Mouse (Mus musculus) hindbrain, embryonic 11.5 days (tissue): Measurements from ENCODE around the gene Ulk1. TPM values are rescaled to one million over a fixed set of nuclear protein-coding genes. Genes with fewer than 3 reads are reported as not detected.

Experiments
- ATAC-seq: fragments of 200-750 bp; cut with Nextera tagmentation; 2 replicates; pipeline ENCODE4 v1.8.0; 2017; ENCODE audit warnings: mild to moderate bottlenecking, moderate TSS enrichment, moderate library complexity; ENCODE audit not compliant: low FRiP score
- DNase-seq: peaks from one replicate; pipeline ENCODE4 v3.0.0-alpha.2; 2015; ENCODE audit warnings: low spot score
- H3K27ac ChIP-seq: fragments of 300-500 bp; sonication (generic); 2 replicates; pipeline ENCODE4 v1.5.1; 2014; ENCODE audit warnings: mild to moderate bottlenecking, low read depth, low read length
- H3K27me3 ChIP-seq: fragments of 300-500 bp; sonication (generic); 2 replicates; pipeline ENCODE4 v1.6.1; 2014; ENCODE audit warnings: mild to moderate bottlenecking, low read length, moderate library complexity, mixed read lengths; ENCODE audit not compliant: control insufficient read depth, insufficient read depth
- H3K36me3 ChIP-seq: fragments of 300-500 bp; sonication (generic); 2 replicates; pipeline ENCODE4 v1.6.1; 2014; ENCODE audit warnings: mild to moderate bottlenecking, low read length, moderate library complexity, mixed read lengths; ENCODE audit not compliant: control insufficient read depth, insufficient read depth
- H3K4me1 ChIP-seq: fragments of 300-500 bp; sonication (generic); replicated peaks from 2 replicates; pipeline ENCODE4 v1.6.1; 2014; ENCODE audit warnings: low read length, mixed read lengths; ENCODE audit not compliant: control insufficient read depth, insufficient read depth
- H3K4me2 ChIP-seq: fragments of 300-500 bp; sonication (generic); replicated peaks from 2 replicates; pipeline ENCODE4 v1.6.1; 2014; ENCODE audit warnings: mild to moderate bottlenecking, low read depth, low read length
- H3K4me3 ChIP-seq: fragments of 300-500 bp; sonication (generic); 2 replicates; pipeline ENCODE4 v1.5.1; 2014; ENCODE audit warnings: low read depth, low read length
- H3K9ac ChIP-seq: fragments of 300-500 bp; sonication (generic); 2 replicates; pipeline ENCODE4 v1.6.1; 2014; ENCODE audit warnings: low read depth, low read length
- H3K9me3 ChIP-seq: fragments of 300-500 bp; sonication (generic); 2 replicates; pipeline ENCODE4 v1.6.1; 2016; ENCODE audit warnings: low read length; ENCODE audit not compliant: control insufficient read depth
- WGBS: fragments of 180-500 bp; shearing (Covaris S2); extraction: QIAGEN DNeasy Blood & Tissue Kit; methylation state at CpG from one replicate; pipeline ENCODE4 v1.1.7; 2014; 5-methylcytosine and 5-hydroxymethylcytosine counted together
- polyA plus RNA-seq: library from polyadenylated mRNA; unstranded; fragments of >200 nt; fragmentation: Nextera tagmentation; extraction: Ambion mirVana; gene quantifications from 2 replicates; pipeline ENCODE4 v1.2.1, GENCODE M21; 2014

Gene Ulk1
- polyA plus RNA-seq, 1 experiment from 2014 or later, result 36.1 TPM

- H3K27ac ChIP-seq, result no peak overlapping the region
- H3K36me3 ChIP-seq, result peaks cover 8% of the 10 kb centered on the region; the same call in 1 of the 2 replicates
- no peak for ATAC-seq
- WGBS, result 96% methylated on average over 7 of the region's 7 CpGs
- no peaks in the 10 kb centered on the region for H3K9me3 ChIP-seq
- no peak overlapping the region for H3K4me3 ChIP-seq
- no peaks in the 10 kb centered on the region for H3K4me1 ChIP-seq
- no peaks in the 10 kb centered on the region for H3K27me3 ChIP-seq
- H3K4me2 ChIP-seq, result no peak overlapping the region
- DNase-seq, result no peak
- no peak overlapping the region for H3K9ac ChIP-seq
Measured at GRCm38 (mm10) chr5:110739496-110740275, 70.2 kb downstream of the Ulk1 start.

GRCm38 (mm10) chr5:110735606-110736005 lies 74.3 kb downstream of the Ulk1 start:
- Histone ChIP-seq H3K36me3 (peaks cover 15% of the 10 kb centered on the region; the same call in 1 of the 2 replicates), H3K27ac (no peak overlapping the region), H3K4me2 (no peak overlapping the region), H3K9ac (no peak overlapping the region), H3K4me1 (no peaks in the 10 kb centered on the region), H3K4me3 (no peak overlapping the region), H3K27me3 (no peaks in the 10 kb centered on the region), H3K9me3 (no peaks in the 10 kb centered on the region)
- 92% methylated on average over 1 of the region's 1 CpGs for WGBS
- ATAC-seq, result no peak
- no peak for DNase-seq

Other genes with a start within 250 kb of the Ulk1 start
- gene Noc4l, start 156.7 kb downstream of the Ulk1 start, polyA plus RNA-seq, result 48.2 and 51.0 TPM in 2 replicates
- gene Ddx51, start 156.6 kb downstream of the Ulk1 start, polyA plus RNA-seq, result 26.0 and 30.3 TPM in 2 replicates
- 42.1 and 49.7 TPM in 2 replicates for gene Ep400, start 39.4 kb downstream of the Ulk1 start, polyA plus RNA-seq
- 15.5 and 17.3 TPM in 2 replicates for gene Pus1, start 29.4 kb downstream of the Ulk1 start, polyA plus RNA-seq
- 15.7 and 24.3 TPM in 2 replicates for gene Hscb, start 29.7 kb upstream of the Ulk1 start, polyA plus RNA-seq
- 24.3 and 26.1 TPM in 2 replicates for gene Chek2, start 29.9 kb upstream of the Ulk1 start, polyA plus RNA-seq
- 14.0 and 15.6 TPM in 2 replicates for gene Ttc28, start 69.7 kb upstream of the Ulk1 start, polyA plus RNA-seq